Mouse (Mus musculus) myocyte (in vitro differentiated cells): ENCODE results near the gene Sub1. TPM values are rescaled to one million over a fixed set of nuclear protein-coding genes. Genes with fewer than 3 reads are reported as not detected.
A peak's percentile ranks its signal among the peaks of the same experiment; 100 is the strongest.

ENCODE experiments used
- H3K27me3 ChIP-seq: one replicate; pipeline ENCODE4 v1.6.1; 2011; ENCODE audit not compliant: control insufficient read depth, insufficient read depth, insufficient read length
- H3K36me3 ChIP-seq: one replicate; pipeline ENCODE4 v1.6.1; 2011; ENCODE audit not compliant: control insufficient read depth, insufficient read depth
- H3K4me2 ChIP-seq: one replicate; pipeline ENCODE4 v1.6.1; 2011; ENCODE audit warnings: low read depth, control low read depth
- H3K4me3 ChIP-seq: one replicate; pipeline ENCODE4 v1.5.1; 2011; ENCODE audit warnings: mild to moderate bottlenecking, control low read depth, moderate library complexity
- H3K79me2 ChIP-seq: one replicate; pipeline ENCODE4 v1.6.1; 2011; ENCODE audit not compliant: control insufficient read depth, insufficient read depth
- H3ac ChIP-seq: one replicate; pipeline ENCODE4 v1.6.1; 2011; ENCODE audit not compliant: control insufficient read depth, insufficient read length
- CEBPB ChIP-seq: IDR thresholded peaks from 2 replicates; pipeline ENCODE4 v1.6.1; 2011; ENCODE audit warnings: mild to moderate bottlenecking, moderate library complexity; ENCODE audit not compliant: poor library complexity, insufficient read depth, severe bottlenecking
- E2F4 ChIP-seq: IDR thresholded peaks from one replicate; pipeline ENCODE4 v1.6.1; 2011; ENCODE audit warnings: mild to moderate bottlenecking, control low read depth, moderate library complexity; ENCODE audit not compliant: insufficient read depth
- MAX ChIP-seq: IDR thresholded peaks from one replicate; pipeline ENCODE4 v1.6.1; 2011; ENCODE audit warnings: low read depth, mild to moderate bottlenecking, control low read depth
- MYOD1 ChIP-seq, 3 experiments: IDR thresholded peaks; one replicate each; pipeline ENCODE4 v1.6.1; 2011; ENCODE audit warnings: control low read depth in 2 of 3, low read depth in 2 of 3, mild to moderate bottlenecking in 2 of 3, moderate library complexity in 1 of 3; ENCODE audit not compliant: insufficient read length in 2 of 3, control insufficient read depth in 1 of 3
- MYOG ChIP-seq, 3 experiments: IDR thresholded peaks; one replicate each; pipeline ENCODE4 v1.6.1; 2011; ENCODE audit warnings: control low read depth in 2 of 3, low read depth in 2 of 3, mild to moderate bottlenecking in 2 of 3; ENCODE audit not compliant: insufficient read length in 2 of 3, control insufficient read depth in 1 of 3, insufficient read depth in 1 of 3
- POLR2A ChIP-seq: IDR thresholded peaks from one replicate; pipeline ENCODE4 v1.6.1; 2011; ENCODE audit warnings: low read depth, mild to moderate bottlenecking, control low read depth, moderate library complexity; ENCODE audit not compliant: insufficient read length
- POLR2AphosphoS2 ChIP-seq: IDR thresholded peaks from one replicate; pipeline ENCODE4 v1.6.1; 2011; ENCODE audit warnings: low read depth, control low read depth; ENCODE audit not compliant: insufficient read length
- REST ChIP-seq: IDR thresholded peaks from one replicate; pipeline ENCODE4 v1.6.1; 2011; ENCODE audit warnings: mild to moderate bottlenecking, control low read depth, moderate library complexity; ENCODE audit not compliant: insufficient read depth, insufficient read length
- SRF ChIP-seq: IDR thresholded peaks from one replicate; pipeline ENCODE4 v1.6.1; 2011; ENCODE audit warnings: low read depth; ENCODE audit not compliant: control insufficient read depth, insufficient read length
- TCF12 ChIP-seq: IDR thresholded peaks from one replicate; pipeline ENCODE4 v1.6.1; 2011; ENCODE audit warnings: mild to moderate bottlenecking, control low read depth; ENCODE audit not compliant: poor library complexity, insufficient read depth, severe bottlenecking
- TCF3 ChIP-seq: IDR thresholded peaks from one replicate; pipeline ENCODE4 v1.6.1; 2011; ENCODE audit warnings: low read depth, control low read depth; ENCODE audit not compliant: insufficient read length
- USF1 ChIP-seq: IDR thresholded peaks from one replicate; pipeline ENCODE4 v1.6.1; 2011; ENCODE audit warnings: low read depth, mild to moderate bottlenecking, control low read depth, moderate library complexity
- polyA plus RNA-seq: library from polyadenylated mRNA; unstranded; fragments of >200 nt; fragmentation: generic; extraction: Trizol; gene quantifications from one replicate; pipeline ENCODE4 v1.2.1, GENCODE M21; 2012; ENCODE audit warnings: missing spikeins

Sub1 gene
- polyA plus RNA-seq, 1 experiment, result 156 TPM

DNA sequence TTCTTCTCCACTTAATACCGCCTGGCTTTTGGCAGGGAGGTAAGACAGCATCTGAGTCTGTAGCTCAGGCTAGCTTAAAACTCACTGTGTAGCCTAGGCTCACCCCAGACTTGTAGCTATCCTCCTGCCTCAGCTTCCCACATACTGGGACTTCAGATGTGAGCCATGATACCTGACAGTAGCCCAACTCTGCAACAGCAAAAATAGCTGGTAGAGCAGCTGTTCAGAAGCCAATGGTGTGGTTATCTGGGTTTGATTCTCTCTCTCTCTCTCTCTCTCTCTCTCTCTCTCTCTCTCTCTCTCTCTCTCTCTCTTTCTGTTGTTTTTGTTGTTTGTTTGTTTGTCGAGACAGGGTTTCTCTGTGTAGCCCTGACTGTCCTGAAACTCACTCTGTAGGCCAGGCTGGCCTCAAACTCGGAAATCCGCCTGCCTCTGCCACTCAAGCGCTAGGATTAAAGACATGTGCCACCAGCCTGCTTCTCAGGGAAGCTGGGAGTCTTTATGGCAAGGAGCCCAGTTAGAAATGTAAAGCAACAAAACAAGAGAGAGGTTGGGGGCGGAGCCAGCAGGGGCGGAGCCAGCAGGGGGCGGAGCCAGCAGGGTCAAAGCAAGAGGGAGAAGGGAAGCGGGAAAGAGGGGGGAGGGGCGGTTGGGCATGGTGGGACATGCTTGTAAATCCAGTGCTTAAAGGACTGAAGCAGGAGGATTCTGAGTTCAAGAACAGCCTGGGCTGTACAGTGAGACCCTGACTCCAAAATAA, 41.3 kb upstream of the Sub1 start:
- peak overlapping the region; percentile 6 for H3K4me3 ChIP-seq
- no peak overlapping the region for H3ac ChIP-seq
- H3K4me2 ChIP-seq, result peak overlapping the region; percentile 67
- no peaks in the 10 kb centered on the region for H3K27me3 ChIP-seq
- H3K79me2 ChIP-seq, result no peaks in the 10 kb centered on the region
- H3K36me3 ChIP-seq, result no peaks in the 10 kb centered on the region
- TF ChIP-seq CEBPB, result no peak
- TF ChIP-seq MYOG (IDR thresholded peaks at IDR 0.05; ENCODE audit: control insufficient read depth in 1 of 3, insufficient read depth in 1 of 3, insufficient read length in 2 of 3, low read depth in 2 of 3), result peak in 1 of 3 experiments; percentile 53

DNA sequence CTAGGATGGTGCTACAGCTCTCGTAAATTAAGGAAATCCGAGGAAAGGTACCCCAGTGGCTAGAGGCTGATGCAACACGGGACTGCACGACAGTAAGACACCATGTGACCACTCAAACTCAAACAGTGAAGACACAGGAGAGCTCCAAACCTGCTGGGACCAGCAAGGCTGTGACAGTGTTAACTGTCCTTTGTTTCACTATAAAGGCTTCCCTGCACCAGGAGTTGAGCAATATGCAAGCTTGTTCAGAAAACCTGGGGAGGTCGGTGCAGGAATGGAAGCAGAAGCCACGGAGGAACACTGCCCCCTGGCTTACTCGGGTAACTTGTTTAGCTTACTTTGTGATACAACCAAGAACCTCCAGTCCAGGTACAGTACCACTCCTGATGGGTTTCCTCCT, 40.4 kb upstream of the Sub1 start:
- Histone ChIP-seq H3K36me3 (no peaks in the 10 kb centered on the region), H3K4me3 (peak overlapping the region; percentile 6), H3K4me2 (peak overlapping the region; percentile 67), H3K79me2 (no peaks in the 10 kb centered on the region), H3ac (no peak overlapping the region), H3K27me3 (no peaks in the 10 kb centered on the region)
- TF ChIP-seq USF1 (peak; percentile 70), POLR2A (peak; percentile 66), POLR2AphosphoS2 (peak; percentile 12), CEBPB (peak; percentile 92), SRF (no peak), MAX (peak; percentile 33), REST (no peak), TCF3 (no peak)

DNA sequence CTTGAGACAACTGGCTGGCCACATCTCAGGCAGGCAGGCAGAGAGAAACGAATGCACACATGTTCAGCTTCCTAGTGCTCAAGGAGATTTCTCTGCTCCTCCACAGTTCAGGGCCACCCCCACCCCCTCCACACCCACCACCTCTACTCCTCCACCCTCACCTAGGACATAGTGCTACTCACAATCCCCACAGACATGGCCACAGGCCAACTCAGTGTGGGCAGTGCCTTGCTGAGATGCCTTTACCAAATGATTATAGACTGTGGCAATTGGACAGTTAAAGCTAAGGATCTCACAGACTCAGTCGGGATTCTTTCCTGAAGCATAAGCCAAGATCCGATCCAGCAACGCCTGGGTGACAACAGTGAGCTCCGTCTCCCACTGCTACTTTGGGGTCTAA, 39.9 kb upstream of the Sub1 start:
- Histone ChIP-seq H3K27me3 (no peaks in the 10 kb centered on the region), H3K79me2 (no peaks in the 10 kb centered on the region), H3ac (no peak overlapping the region), H3K4me2 (peak overlapping the region; percentile 67), H3K36me3 (no peaks in the 10 kb centered on the region), H3K4me3 (peak overlapping the region; percentile 6)
- no peak for TF ChIP-seq REST
- no peak for TF ChIP-seq MYOD1 (IDR thresholded peaks at IDR 0.05; ENCODE audit: control insufficient read depth in 1 of 3, insufficient read length in 2 of 3, low read depth in 2 of 3)
- no peak for TF ChIP-seq CEBPB
- TF ChIP-seq E2F4, result no peak
- TF ChIP-seq TCF12, result no peak
- TF ChIP-seq USF1, result no peak
- no peak for TF ChIP-seq MAX
- no peak for TF ChIP-seq TCF3
- no peak for TF ChIP-seq POLR2AphosphoS2
- TF ChIP-seq SRF, result no peak
- no peak for TF ChIP-seq MYOG (IDR thresholded peaks at IDR 0.05; ENCODE audit: control insufficient read depth in 1 of 3, insufficient read depth in 1 of 3, insufficient read length in 2 of 3, low read depth in 2 of 3)
- no peak for TF ChIP-seq POLR2A

DNA sequence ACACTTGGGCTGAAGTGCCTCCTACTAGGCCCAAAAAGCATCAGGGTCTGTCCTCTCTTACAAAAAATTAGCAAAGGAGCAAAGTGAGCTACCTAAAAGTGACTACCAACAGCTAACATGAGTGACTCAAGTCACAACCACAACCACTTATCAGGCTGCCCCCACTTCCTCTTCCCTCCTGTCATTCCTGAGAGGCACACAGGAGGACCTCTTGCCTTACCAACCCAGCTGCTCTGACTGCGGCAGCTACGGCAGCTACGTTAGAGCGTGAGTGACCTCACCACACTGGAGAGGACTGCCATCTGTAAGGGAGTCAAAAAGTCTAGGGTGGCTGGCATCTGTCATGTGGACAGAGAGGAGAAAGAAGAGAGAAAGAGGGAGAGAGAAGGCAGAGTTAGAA, 37.5 kb upstream of the Sub1 start:
- no peak overlapping the region for H3ac ChIP-seq
- no peak overlapping the region for H3K4me3 ChIP-seq
- H3K4me2 ChIP-seq, result no peak overlapping the region
- no peaks in the 10 kb centered on the region for H3K79me2 ChIP-seq
- H3K36me3 ChIP-seq, result no peaks in the 10 kb centered on the region
- H3K27me3 ChIP-seq, result no peaks in the 10 kb centered on the region
- TF ChIP-seq USF1 (no peak), POLR2A (no peak), TCF3 (no peak), POLR2AphosphoS2 (no peak), E2F4 (no peak), TCF12 (no peak), CEBPB (no peak), SRF (no peak), MYOD1 (IDR thresholded peaks at IDR 0.05; ENCODE audit: control insufficient read depth in 1 of 3, insufficient read length in 2 of 3, low read depth in 2 of 3) (no peak), MAX (no peak), MYOG (IDR thresholded peaks at IDR 0.05; ENCODE audit: control insufficient read depth in 1 of 3, insufficient read depth in 1 of 3, insufficient read length in 2 of 3, low read depth in 2 of 3) (no peak)

DNA sequence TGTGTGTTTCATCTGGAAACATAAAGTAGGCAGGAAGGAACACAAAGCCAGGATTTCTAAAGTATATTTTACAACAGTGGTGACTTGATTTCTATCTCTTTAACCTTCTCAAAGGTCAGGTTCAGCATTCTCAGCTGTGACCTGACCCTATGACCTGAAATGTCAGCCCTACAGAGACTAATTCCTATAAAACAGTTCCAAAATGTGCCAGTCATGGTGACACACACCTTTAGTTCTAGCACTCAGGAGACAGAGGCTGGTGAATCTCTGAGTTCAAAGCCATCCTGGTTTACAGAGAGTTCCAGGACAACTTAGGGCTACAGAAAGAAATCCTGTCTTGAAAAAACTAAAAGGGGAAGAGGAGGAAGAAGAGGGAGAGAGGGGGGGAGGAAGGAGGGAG, 36.4 kb upstream of the Sub1 start:
- Histone ChIP-seq H3K79me2 (no peaks in the 10 kb centered on the region), H3K27me3 (peaks cover 5% of the 10 kb centered on the region), H3K4me3 (no peak overlapping the region), H3ac (no peak overlapping the region), H3K36me3 (no peaks in the 10 kb centered on the region), H3K4me2 (no peak overlapping the region)
- no peak for TF ChIP-seq POLR2A
- TF ChIP-seq POLR2AphosphoS2, result no peak
- no peak for TF ChIP-seq MYOG (IDR thresholded peaks at IDR 0.05; ENCODE audit: control insufficient read depth in 1 of 3, insufficient read depth in 1 of 3, insufficient read length in 2 of 3, low read depth in 2 of 3)
- TF ChIP-seq MAX, result no peak
- no peak for TF ChIP-seq CEBPB
- no peak for TF ChIP-seq USF1
- no peak for TF ChIP-seq E2F4
- TF ChIP-seq TCF3, result no peak
- TF ChIP-seq SRF, result no peak
- no peak for TF ChIP-seq REST
